Mouse (Mus musculus) ES-E14 (cell line): Measurements from ENCODE around the gene Ormdl2.

Source experiments
- CHD2 ChIP-seq: IDR thresholded peaks from 2 replicates; pipeline ENCODE4 v1.6.1; 2014; ENCODE audit warnings: mild to moderate bottlenecking, low read depth, low read length, inconsistent platforms
- HCFC1 ChIP-seq: IDR thresholded peaks from 2 replicates; pipeline ENCODE4 v1.6.1; 2012; ENCODE audit warnings: low read length, inconsistent platforms, borderline replicate concordance; ENCODE audit not compliant: insufficient read depth
- MAFK ChIP-seq: IDR thresholded peaks from 2 replicates; pipeline ENCODE4 v1.6.1; 2014; ENCODE audit warnings: mild to moderate bottlenecking, low read depth, low read length, inconsistent platforms; ENCODE audit not compliant: insufficient read depth
- ZC3H11A ChIP-seq: IDR thresholded peaks from 2 replicates; pipeline ENCODE4 v1.6.1; 2012; ENCODE audit warnings: low read depth, mild to moderate bottlenecking, inconsistent platforms, low read length, borderline replicate concordance
- ZNF384 ChIP-seq: IDR thresholded peaks from 2 replicates; pipeline ENCODE4 v1.6.1; 2012; ENCODE audit warnings: low read depth, low read length, inconsistent platforms

- no peak for TF ChIP-seq ZNF384
- TF ChIP-seq MAFK = no peak
- TF ChIP-seq ZC3H11A = no peak
- no peak for TF ChIP-seq HCFC1
- TF ChIP-seq CHD2 = no peak
Observed at GRCm38 (mm10) chr10:128820217-128820616, 1.2 kb downstream of the Ormdl2 start.
